Mouse (Mus musculus) activated CD4-positive, CD25-positive, alpha-beta regulatory T cell (primary cell): ENCODE results near the gene Vsx1. TPM values are rescaled to one million over a fixed set of nuclear protein-coding genes. Genes with fewer than 3 reads are reported as not detected.

Source experiments
- polyA plus RNA-seq, 2 experiments: library from polyadenylated mRNA; unstranded; fragments of 100-300 nt; shearing (Covaris generic); gene quantifications; one replicate each; pipeline ENCODE4 v1.2.1; 2017

The Vsx1 gene
- polyA plus RNA-seq, result under 1 TPM in 1 of 2 experiments, not detected in 1; 0.12 TPM

GRCm38 (mm10) chr2:150689223-150689800 lies at the start of gene Vsx1:
Vsx1 (minus strand) TSS chr2:150689360.

GRCm38 (mm10) chr2:150667820-150668766 lies 21.1 kb downstream of the Vsx1 start, which contains the start of gene Acss1:
Acss1 (minus strand) TSS chr2:150668500.

Other genes with a start within 250 kb of the Vsx1 start
- gene Zfp442, start 237.9 kb downstream of the Vsx1 start, polyA plus RNA-seq, result 1 to 10 TPM; 3.8 to 6.8 TPM
- gene Zfp345, start 204.3 kb downstream of the Vsx1 start, polyA plus RNA-seq, result under 1 TPM; 0.16 to 0.54 TPM
- gene Cst7, start 118.9 kb downstream of the Vsx1 start, polyA plus RNA-seq, result 100 to 1,000 TPM; 142 to 240 TPM
- 10 to 100 TPM; 28.6 to 53.8 TPM for gene Apmap, start 80.8 kb downstream of the Vsx1 start, polyA plus RNA-seq
- gene Acss1, start 20.9 kb downstream of the Vsx1 start, polyA plus RNA-seq, result 10 to 100 TPM; 42.0 to 54.2 TPM
- 10 to 100 TPM; 40.9 to 41.1 TPM for gene Entpd6, start 59.7 kb upstream of the Vsx1 start, polyA plus RNA-seq
- 10 to 100 TPM; 40.7 to 82.0 TPM for gene Pygb, start 97.4 kb upstream of the Vsx1 start, polyA plus RNA-seq
- gene Abhd12, start 215.4 kb upstream of the Vsx1 start, polyA plus RNA-seq, result 10 to 100 TPM; 74.7 to 79.5 TPM
- 1 to 10 TPM; 6.0 to 9.2 TPM for gene Gins1, start 216.0 kb upstream of the Vsx1 start, polyA plus RNA-seq